Mouse (Mus musculus) heart, postnatal 0 days (tissue): Measurements from ENCODE around the gene Olfr644. TPM values are rescaled to one million over a fixed set of nuclear protein-coding genes. Genes with fewer than 3 reads are reported as not detected.

ENCODE experiments used
- ATAC-seq: fragments of 200-750 bp; cut with Nextera tagmentation; 2 replicates; pipeline ENCODE4 v1.8.0; 2017; ENCODE audit warnings: low read depth, moderate number of reproducible peaks, moderate library complexity; ENCODE audit not compliant: insufficient read depth
- DNase-seq: peaks from one replicate; pipeline ENCODE4 v3.0.0-alpha.2; 2016; ENCODE audit warnings: low spot score
- H3K27ac ChIP-seq: fragments of 300-500 bp; sonication (generic); 2 replicates; pipeline ENCODE4 v1.5.1; 2014; ENCODE audit warnings: low read depth, mild to moderate bottlenecking
- H3K27me3 ChIP-seq: fragments of 300-500 bp; sonication (generic); 2 replicates; pipeline ENCODE4 v1.6.1; 2014; ENCODE audit warnings: low read length, mixed read lengths; ENCODE audit not compliant: control insufficient read depth, insufficient read depth
- H3K36me3 ChIP-seq: fragments of 300-500 bp; sonication (generic); replicated peaks from 2 replicates; pipeline ENCODE4 v1.6.1; 2014; ENCODE audit warnings: low read length, mixed read lengths; ENCODE audit not compliant: control insufficient read depth, insufficient read depth
- H3K4me1 ChIP-seq: fragments of 300-500 bp; sonication (generic); 2 replicates; pipeline ENCODE4 v1.6.1; 2014; ENCODE audit warnings: antibody characterized with exemption; ENCODE audit not compliant: control insufficient read depth, insufficient read depth
- H3K4me2 ChIP-seq: fragments of 300-500 bp; sonication (generic); 2 replicates; pipeline ENCODE4 v1.6.1; 2014; ENCODE audit warnings: low read depth, mild to moderate bottlenecking, low read length, moderate library complexity
- H3K4me3 ChIP-seq: fragments of 300-500 bp; sonication (generic); 2 replicates; pipeline ENCODE4 v1.5.1; 2014; ENCODE audit warnings: low read depth, low read length
- H3K9ac ChIP-seq: fragments of 300-500 bp; sonication (generic); replicated peaks from 2 replicates; pipeline ENCODE4 v1.6.1; 2014; ENCODE audit warnings: low read depth, low read length, mixed read lengths
- H3K9me3 ChIP-seq: fragments of 300-500 bp; sonication (generic); replicated peaks from 2 replicates; pipeline ENCODE4 v1.6.1; 2016; ENCODE audit warnings: low read length; ENCODE audit not compliant: control insufficient read depth
- CTCF ChIP-seq: IDR thresholded peaks from 2 replicates; pipeline ENCODE4 v1.5.1; 2016; ENCODE audit warnings: antibody characterized with exemption, control low read depth, low read depth
- EP300 ChIP-seq: IDR thresholded peaks from 2 replicates; pipeline ENCODE4 v1.6.1; 2016; ENCODE audit warnings: antibody characterized with exemption, low read depth
- WGBS: fragments of 180-500 bp; shearing (Covaris S2); extraction: QIAGEN DNeasy Blood & Tissue Kit; methylation state at CpG from one replicate; pipeline ENCODE4 v1.1.7; 2014; 5-methylcytosine and 5-hydroxymethylcytosine counted together
- polyA plus RNA-seq: library from polyadenylated mRNA; unstranded; fragments of >200 nt; fragmentation: Nextera tagmentation; extraction: Ambion mirVana; gene quantifications from 2 replicates; pipeline ENCODE4 v1.2.1, GENCODE M21; 2015
- total RNA-seq: library from RNA; depleted of rRNA; stranded (reverse); fragments of >200 nt; gene quantifications from 2 replicates; pipeline ENCODE4 v1.2.3, GENCODE M21; 2014; ENCODE audit warnings: low replicate concordance; rRNA removed

Gene Olfr644
- not detected in 2 replicates for total RNA-seq
- not detected in 2 replicates for polyA plus RNA-seq

- TF ChIP-seq CTCF, result no peak
- no peak for TF ChIP-seq EP300
- WGBS, result 55% methylated on average over 2 of the region's 2 CpGs
- ATAC-seq, result no peak
These were observed at the start of gene Olfr644 for GRCm38 (mm10) chr7:104071769-104072168. TSS of gene Olfr644 (minus strand) at chr7:104071869.

GRCm38 (mm10) chr7:104104757-104104972, 33.0 kb upstream of the Olfr644 start, which contains the start of gene Olfr646:
TSS of gene Olfr646 (plus strand) at chr7:104104873.
- no peak for ATAC-seq
- H3K36me3 ChIP-seq, result no peaks in the 10 kb centered on the region

More at GRCm38 (mm10) chr7:104071769-104072168, at the start of gene Olfr644:
- Histone ChIP-seq H3K27ac (no peak within 1 kb of the TSS), H3K4me1 (no peaks in the 10 kb centered on the region), H3K27me3 (no peaks in the 10 kb centered on the region), H3K4me3 (no peak within 1 kb of the TSS), H3K9me3 (no peaks in the 10 kb centered on the region), H3K36me3 (no peaks in the 10 kb centered on the region), H3K9ac (no peak within 1 kb of the TSS), H3K4me2 (no peak within 1 kb of the TSS)
- DNase-seq, result no peak

DNA sequence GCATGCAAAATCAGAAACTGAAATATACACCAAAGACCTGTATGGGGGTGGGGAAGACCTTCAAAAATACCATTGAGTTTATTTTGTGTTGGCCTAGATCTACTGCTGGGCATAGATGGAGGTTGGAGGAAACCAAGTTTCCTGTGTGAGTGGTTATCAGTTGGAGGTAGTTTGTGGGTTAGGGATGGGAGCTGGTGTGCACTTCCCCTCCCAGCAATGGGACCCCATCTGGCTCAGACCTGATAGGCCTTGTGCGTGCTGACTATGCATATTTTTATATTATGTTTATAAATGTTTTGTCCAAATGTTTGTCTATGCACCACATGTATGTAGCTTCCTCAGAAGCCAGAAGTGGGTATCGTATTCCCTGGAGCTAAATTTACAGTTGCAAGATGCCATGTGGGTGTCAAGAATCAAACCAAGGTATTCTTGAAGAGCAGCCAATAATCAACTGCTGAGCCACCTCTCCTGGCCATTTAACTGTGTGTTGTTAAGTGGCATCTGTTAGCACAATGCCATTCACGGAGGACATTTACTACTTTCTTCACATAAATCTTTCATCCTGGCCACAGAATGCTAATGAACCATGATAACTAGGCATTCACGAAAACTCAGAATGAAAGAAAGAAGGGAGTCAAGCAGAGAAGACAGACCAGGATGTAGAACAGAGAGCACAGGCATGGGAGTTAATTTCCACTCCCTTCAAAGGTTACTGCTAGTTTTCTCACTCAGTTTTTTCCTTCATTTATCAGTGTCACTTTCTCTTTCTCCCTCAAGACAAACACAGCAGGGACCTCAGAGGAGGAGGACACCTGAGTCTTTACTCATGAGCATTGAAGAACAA, 32.5 kb upstream of the Olfr644 start:
- H3K36me3 ChIP-seq, result no peaks in the 10 kb centered on the region
- no peak for TF ChIP-seq CTCF
- TF ChIP-seq EP300, result no peak
- ATAC-seq, result no peak
- 56% methylated on average over 4 of the region's 4 CpGs for WGBS
- no peaks in the 10 kb centered on the region for H3K27me3 ChIP-seq
- no peaks in the 10 kb centered on the region for H3K9me3 ChIP-seq
- DNase-seq, result no peak
- no peaks in the 10 kb centered on the region for H3K4me1 ChIP-seq
- no peak overlapping the region for H3K4me2 ChIP-seq
- H3K27ac ChIP-seq, result no peak overlapping the region
- H3K9ac ChIP-seq, result no peak overlapping the region
- no peak overlapping the region for H3K4me3 ChIP-seq

More at GRCm38 (mm10) chr7:104104757-104104972, 33.0 kb upstream of the Olfr644 start, which contains the start of gene Olfr646:
- H3K9me3 ChIP-seq, result no peaks in the 10 kb centered on the region
- no peak within 1 kb of the TSS for H3K4me2 ChIP-seq
- H3K4me3 ChIP-seq, result no peak within 1 kb of the TSS
- H3K27ac ChIP-seq, result no peak within 1 kb of the TSS
- H3K4me1 ChIP-seq, result no peaks in the 10 kb centered on the region
- H3K9ac ChIP-seq, result no peak within 1 kb of the TSS
- TF ChIP-seq EP300 (no peak), CTCF (no peak)
- no peak for DNase-seq
- H3K27me3 ChIP-seq, result no peaks in the 10 kb centered on the region

DNA sequence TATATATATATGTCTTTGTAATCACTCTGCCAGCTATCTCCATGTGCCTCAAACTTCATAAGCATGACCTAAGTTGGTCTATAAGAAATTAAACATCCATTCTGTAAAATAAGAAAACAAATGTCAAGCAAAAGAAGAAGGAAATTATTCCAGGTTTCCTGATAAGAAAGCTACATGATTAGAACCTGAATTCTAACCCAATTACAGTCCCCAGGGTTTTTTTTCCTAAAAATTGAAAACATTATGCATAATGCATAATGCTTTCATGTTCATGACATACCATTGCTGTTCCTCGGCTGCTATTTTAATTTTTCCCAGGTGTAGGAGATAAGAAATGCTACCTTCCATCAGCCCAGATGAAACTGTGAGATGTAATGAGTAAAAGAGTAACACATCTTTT, 13.7 kb upstream of the Olfr644 start, which contains the start of gene Olfr645:
Olfr645 (minus strand) TSS at position 101 of the 400 bp plus-strand sequence.
- WGBS, result 58% methylated on average over 1 of the region's 1 CpGs
- TF ChIP-seq CTCF (no peak), EP300 (no peak)
- ATAC-seq (no peak), DNase-seq (no peak)
- no peaks in the 10 kb centered on the region for H3K9me3 ChIP-seq
- no peaks in the 10 kb centered on the region for H3K27me3 ChIP-seq
- no peak within 1 kb of the TSS for H3K9ac ChIP-seq
- H3K4me3 ChIP-seq, result no peak within 1 kb of the TSS
- H3K36me3 ChIP-seq, result no peaks in the 10 kb centered on the region
- H3K4me2 ChIP-seq, result no peak within 1 kb of the TSS
- no peaks in the 10 kb centered on the region for H3K4me1 ChIP-seq
- H3K27ac ChIP-seq, result no peak within 1 kb of the TSS

DNA sequence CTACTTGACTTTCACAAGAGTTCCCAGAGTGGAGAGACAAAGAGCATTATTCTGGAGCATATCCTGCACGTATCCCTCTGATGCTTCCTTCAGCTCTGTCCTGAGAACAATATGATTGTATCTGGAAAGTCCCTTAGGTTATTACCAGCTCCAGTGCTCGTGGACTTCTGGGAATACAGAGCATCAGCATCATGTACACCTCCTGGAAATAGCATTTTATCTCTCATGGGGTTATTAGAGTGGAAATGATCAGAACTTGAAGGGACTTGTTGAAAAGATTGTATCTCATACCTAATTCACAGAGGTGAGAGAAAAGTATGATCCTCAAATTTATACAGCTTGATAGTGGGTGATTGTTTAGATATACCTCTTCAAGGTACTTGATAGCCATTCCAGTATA, 10.3 kb downstream of the Olfr644 start, which contains the start of gene 4930516K23Rik:
4930516K23Rik (minus strand) TSS at position 101 of the 400 bp plus-strand sequence.
- H3K27ac ChIP-seq, result no peak within 1 kb of the TSS
- H3K4me2 ChIP-seq, result no peak within 1 kb of the TSS
- 36% methylated on average over 2 of the region's 2 CpGs for WGBS
- H3K9ac ChIP-seq, result no peak within 1 kb of the TSS
- ATAC-seq, result no peak
- no peaks in the 10 kb centered on the region for H3K9me3 ChIP-seq
- no peak for DNase-seq
- no peaks in the 10 kb centered on the region for H3K36me3 ChIP-seq
- no peak for TF ChIP-seq EP300
- TF ChIP-seq CTCF, result no peak
- H3K4me1 ChIP-seq, result no peaks in the 10 kb centered on the region
- H3K4me3 ChIP-seq, result no peak within 1 kb of the TSS
- no peaks in the 10 kb centered on the region for H3K27me3 ChIP-seq
